Mouse (Mus musculus): ENCODE data around the gene Lhx5.

Lhx5 gene

DNA sequence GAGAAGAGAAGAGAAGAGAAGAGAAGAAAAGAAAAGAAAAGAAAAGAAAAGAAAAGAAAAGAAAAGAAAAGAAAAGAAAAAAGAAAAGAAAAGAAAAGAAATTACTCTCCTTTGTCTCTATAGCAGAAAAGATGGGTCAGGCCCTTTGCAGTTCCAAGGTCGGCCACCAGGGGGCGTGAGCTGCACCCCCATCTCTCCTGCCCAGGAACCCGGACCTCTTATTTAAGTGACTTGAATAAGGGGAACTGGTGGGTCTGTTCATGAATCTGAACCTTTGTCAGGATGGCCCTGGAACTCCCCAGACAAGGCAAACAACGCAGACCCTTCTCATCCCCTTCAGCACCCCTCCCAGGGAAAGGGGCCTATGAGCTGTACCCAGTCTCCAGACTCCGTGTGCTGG, 33.6 kb downstream of the Lhx5 start:
- DNase-seq (ENCODE audit: low spot score in 2 of 2): no peak

DNA sequence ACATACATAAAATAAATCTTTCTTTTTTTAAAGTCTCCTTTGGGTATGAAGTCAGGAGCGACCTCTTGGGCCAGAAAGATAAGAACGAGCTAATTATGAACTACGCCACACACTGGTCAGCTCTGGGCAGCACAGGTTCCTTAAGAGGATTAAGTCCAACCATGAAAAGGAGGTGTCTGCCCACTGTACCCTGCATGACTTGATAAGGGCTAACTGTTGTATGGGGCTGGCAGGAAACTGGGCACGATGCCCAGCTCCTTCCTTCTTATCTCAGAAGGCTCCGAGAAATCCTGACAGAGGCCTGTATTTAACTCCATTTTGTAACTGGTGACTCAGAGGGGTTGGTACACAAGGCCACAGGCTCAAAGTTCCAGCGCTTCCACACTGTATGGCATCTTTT, 34.4 kb downstream of the Lhx5 start:
- no peak for DNase-seq (ENCODE audit: low spot score in 2 of 2)

DNA sequence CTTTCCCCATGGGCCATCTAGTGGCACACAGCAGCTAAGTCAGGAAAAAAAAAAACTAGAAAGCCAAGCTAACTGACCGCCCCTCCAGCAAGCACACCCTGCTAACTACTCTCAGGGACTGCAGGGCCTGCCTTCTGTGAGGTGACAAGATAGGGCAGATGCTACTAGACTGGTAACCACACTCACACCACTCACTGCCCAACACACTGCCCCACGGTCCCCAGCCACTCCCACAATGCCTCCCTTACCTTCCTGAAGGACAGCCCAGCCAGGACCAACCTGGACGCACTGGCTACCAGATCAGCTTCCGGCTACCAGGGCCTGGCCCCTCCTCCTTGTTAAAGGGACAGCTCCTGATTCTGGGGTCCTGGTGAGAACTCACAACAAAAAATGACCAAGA, 35.5 kb downstream of the Lhx5 start:
- no peak for DNase-seq (ENCODE audit: low spot score in 2 of 2)

DNA sequence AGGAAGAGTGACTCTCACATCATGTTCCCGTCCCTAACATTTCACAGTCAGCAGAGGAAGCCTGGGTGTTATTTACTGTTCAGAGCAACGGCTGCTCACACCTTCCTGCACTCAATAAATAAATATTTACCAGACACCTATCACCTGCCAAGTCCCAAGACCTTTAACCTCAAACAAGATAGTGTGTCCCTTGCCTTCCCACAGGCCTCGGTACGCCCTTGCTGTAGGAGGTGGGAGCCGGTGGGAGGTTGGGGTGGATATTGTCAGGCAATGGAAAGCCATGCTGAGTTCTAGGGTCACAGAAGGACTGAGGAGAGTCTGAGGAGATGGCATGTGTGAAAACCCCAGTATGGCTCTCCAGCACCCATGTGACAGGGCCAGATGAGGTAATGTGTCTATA, 36.8 kb downstream of the Lhx5 start:
- no peak for DNase-seq (ENCODE audit: low spot score in 2 of 2)

DNA sequence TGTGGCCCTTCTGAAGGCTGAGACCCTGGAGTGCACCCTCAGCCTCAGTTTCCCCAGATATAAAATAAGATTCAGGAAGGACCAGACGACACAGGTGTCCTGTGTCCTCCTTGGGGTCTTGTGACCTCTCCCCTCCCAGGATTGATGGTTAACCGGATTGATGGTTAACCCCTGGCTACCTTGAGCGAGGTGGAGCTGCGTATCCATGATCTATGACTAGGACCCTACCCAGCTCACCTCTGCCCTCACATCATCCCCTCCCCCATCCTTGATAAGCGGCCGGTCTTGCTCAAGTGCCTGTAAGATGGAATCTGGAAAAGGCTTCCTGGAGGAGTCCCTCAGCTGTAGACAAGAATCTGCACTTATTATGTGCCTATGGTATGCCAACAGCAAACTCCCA, 37.3 kb downstream of the Lhx5 start:
- no peak for DNase-seq (ENCODE audit: low spot score in 2 of 2)

DNA sequence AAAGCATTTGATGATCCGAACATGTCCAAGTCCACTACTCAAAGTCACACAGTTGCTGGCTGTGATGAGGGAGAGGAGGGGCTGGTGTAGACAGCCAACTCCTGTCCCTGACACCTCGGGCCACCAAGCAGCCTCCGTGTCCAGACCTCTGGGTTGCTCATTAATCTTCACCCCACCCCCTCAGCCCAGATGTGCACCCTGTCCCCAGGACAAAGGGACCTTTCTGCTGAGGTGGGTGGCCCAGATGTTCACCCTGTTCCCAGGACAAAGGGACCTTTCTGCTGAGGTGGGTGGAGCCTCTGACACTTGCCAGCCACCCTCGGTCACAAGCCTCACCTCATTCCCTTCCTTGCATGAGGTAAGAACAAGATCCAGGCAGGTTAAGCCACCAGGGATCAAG, 40.0 kb downstream of the Lhx5 start:
- DNase-seq (ENCODE audit: low spot score in 2 of 2): no peak

DNA sequence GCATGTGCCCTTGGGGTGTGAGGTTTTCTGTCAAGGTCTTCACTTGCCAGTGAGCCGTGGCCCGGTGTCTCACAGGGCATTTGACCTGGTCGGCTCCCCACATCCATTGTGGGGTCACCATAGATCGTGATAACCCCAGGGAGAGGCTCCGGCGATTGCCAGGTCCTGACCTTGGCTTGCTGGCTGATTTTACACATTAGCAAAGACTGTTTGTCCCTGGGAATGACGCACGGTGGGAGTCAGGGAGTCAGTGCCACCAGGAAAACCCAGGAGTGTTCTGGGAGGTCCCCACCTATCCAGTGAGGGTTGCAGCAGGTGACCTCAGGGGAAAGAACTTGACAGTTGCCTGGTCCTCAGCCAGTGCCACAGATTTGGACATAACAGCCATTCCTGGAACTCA, 41.3 kb downstream of the Lhx5 start, which contains the start of gene Sdsl:
Gene Sdsl (minus strand): TSS at position 41 of the 400 bp plus-strand sequence.
- no peak for DNase-seq (ENCODE audit: low spot score in 2 of 2)

DNA sequence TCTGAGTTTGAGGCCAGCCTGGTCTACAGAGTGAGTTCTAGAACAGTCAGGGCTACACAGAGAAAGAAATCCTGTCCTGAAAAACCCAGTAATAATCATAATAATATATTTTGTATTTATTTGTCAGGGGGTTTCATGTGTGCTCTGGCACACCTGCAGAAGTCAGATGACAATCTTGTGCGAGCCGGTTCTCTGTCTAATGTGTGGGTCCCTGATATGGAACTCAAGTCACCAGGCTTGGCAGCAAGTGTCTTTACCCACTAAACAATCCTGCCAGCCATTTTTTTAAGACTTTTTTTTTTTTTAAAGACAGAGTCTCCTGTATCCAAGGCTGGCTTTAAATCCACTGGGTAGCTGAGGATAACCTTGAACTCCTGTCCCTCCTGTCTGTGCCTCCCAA, 41.9 kb downstream of the Lhx5 start:
- no peak for DNase-seq (ENCODE audit: low spot score in 2 of 2)

DNA sequence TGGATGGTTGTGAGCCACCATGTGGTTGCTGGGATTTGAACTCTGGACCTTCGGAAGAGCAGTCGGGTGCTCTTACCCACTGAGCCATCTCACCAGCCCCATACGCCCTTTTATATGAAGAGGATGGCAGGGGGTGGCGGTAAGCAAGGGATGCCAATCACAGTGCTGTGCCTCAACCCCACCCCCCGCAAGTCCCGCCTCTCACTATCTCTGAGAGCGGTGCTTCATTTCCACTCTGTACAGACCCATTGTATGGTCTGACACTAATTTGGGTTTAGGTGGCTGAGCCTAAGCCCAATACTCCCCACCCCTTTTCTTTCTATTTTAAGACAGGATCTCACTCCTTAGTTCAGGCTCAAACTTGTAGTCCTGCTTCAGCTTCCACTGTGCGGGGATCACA, 44.4 kb downstream of the Lhx5 start:
- no peak for DNase-seq (ENCODE audit: low spot score in 2 of 2)

DNA sequence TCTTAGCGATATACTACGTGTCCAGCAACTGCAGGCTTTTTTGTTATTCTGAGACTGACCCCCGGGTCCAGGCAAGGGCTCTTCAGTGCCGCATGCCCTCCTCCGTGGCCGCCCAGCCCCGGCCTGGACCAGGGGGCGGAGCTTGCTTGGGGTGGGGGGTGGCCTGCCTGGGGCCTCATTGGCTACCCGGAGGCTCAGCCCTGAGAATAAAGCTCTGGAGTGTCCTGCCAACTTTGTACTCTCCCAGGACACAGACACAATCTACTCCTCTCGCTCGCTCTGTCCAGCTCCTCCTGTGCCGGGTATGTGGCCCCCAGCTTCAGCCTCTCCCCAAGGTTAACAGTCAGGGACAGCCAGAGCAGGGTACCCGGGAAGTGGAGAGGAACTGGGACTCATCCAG, 44.8 kb downstream of the Lhx5 start, which contains the start of gene Sds:
Gene Sds (plus strand): TSS at position 231 of the 400 bp plus-strand sequence.
- no peak for DNase-seq (ENCODE audit: low spot score in 2 of 2)

DNA sequence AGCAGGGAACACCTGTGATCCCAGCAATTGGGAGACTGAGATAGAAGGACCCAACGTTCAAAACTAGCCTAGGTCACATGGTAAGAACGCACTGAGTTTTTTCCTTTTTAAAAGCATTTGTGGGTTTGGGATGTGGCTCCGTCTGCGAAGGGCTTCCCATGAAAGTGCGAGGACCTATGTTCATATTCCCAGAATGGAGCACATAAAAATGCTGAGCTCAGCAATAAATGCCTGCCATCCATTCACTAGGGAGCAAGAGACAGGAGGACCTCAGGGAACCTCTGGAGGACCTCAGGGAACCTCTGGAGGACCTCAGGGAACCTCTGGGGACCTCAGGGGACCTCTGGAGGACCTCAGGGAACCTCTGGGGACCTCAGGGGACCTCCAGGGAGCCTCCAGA, 46.5 kb downstream of the Lhx5 start:
- DNase-seq (ENCODE audit: low spot score in 2 of 2): no peak

DNA sequence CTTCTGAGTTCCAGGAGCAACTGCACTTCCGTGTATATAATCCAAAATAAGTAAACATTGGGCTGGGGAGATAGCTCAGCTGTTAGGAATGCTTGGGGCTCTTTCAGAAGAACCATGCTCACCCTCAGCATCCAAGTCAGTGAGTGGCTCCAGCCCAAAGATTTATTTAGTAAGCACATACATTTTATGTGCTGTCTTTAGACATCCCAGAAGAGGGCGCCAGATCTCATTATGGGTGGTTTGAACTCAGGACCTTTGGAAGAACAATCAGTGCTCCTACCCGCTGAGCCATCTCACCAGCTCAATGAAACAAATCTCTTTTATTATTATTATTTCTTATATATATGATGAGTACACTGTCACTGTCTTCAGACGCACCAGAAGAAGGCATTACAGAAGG, 48.0 kb downstream of the Lhx5 start:
- DNase-seq (ENCODE audit: low spot score in 2 of 2): no peak

DNA sequence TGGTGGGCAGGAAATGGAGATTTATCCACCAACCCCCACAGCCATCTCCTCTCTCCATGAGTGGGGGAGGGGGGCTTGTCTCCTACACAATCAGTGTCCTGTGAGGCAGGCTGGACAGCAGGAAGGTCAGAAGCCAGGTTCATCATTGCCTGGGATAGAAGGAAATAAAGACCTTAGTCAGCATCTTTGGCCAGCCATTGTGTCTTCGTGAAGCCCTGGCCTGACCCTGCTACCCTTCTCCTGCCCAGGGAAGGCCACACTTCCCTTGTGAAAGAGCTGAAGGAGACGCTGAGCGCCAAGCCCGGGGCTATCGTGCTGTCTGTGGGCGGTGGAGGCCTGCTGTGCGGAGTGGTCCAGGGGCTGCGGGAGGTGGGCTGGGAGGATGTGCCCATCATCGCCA, 49.7 kb downstream of the Lhx5 start:
- no peak for DNase-seq (ENCODE audit: low spot score in 2 of 2)

DNA sequence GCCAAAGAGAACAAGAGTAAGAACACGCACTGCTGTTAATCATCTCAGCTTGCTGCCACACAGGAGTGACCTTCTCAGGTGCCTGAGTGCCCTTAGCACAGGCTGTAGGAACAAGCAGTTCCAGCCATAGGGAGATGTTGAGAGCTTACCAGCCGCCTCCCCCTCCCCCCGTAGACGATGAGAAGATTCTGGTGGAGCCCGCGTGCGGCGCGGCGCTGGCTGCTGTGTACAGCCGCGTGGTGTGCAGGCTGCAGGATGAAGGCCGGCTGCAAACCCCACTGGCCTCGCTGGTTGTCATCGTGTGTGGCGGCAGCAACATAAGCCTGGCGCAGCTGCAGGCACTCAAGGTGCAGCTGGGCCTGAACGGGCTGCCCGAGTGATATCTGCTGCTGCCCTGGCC, 51.9 kb downstream of the Lhx5 start:
- no peak for DNase-seq (ENCODE audit: low spot score in 2 of 2)

DNA sequence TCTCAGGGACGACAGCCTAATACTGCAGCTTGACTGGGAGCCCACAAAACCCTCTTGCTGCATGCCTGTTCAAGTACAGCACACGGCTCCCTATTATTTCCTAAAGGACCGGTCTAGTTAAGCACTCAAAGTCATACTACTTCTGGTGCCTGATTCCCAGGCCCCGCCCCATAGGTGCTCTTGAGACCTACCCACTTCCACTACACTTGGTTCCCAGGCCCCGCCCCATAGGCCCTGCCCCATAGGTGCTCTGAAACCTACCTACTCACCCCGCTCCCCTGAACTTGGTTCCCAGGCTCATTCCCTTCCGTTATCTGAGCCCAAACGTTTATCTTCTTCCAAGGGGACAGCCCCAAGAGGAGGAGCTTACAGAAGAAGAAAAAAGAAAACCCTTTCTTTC, 56.3 kb downstream of the Lhx5 start:
- no peak for DNase-seq (ENCODE audit: low spot score in 2 of 2)

DNA sequence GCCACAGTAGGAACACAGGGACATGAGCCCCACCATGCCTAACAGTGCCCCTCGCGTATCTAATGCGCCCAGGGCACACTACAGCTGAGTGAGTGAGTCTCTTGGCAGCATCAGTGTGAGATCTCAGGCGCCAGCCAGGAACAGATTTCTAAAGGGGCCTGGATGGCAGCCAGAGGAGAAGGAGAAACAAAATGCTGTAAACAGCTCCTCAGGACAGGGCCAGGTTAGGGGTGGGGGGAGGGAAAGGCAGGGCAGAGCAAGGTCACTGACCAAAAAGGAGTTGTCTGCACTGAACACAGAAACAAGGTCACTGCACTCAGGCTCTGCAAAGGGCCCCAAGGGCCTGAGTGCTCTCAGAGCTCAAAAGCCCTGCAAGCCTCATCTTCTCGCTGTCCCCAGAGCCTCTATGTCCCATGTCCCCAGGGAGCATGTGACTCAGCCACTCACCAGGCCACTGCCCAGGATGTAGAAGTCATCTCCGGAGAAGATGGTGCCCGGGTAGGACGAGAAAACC, 59.2 kb downstream of the Lhx5 start:
- no peak for DNase-seq (ENCODE audit: low spot score in 2 of 2)
